29 mouse cellular contexts compared by ENCODE assay signal in genomic region chr9:21777726-21778125, GRCm38 (mm10). TPM values are rescaled to one million over a fixed set of nuclear protein-coding genes. Genes with fewer than 3 reads are reported as not detected.
"Had no signal": no experiment of that assay in that cellular context is flagged by ENCODE, and none has a peak within 500 bp of the region (broad histone marks: within the 10 kb centered on the region; RNA-seq: fewer than 3 reads in every experiment).

No protein-coding gene starts in this region.

- H3K27me3 ChIP-seq: embryonic facial prominence, embryonic 12.5 days; embryonic facial prominence, embryonic 13.5 days; embryonic facial prominence, embryonic 15.5 days; forebrain, embryonic 12.5 days; forebrain, embryonic 13.5 days; forebrain, embryonic 15.5 days had no signal

- H3K4me3 ChIP-seq: embryonic facial prominence, embryonic 10.5 days; embryonic facial prominence, embryonic 12.5 days; embryonic facial prominence, embryonic 13.5 days; embryonic facial prominence, embryonic 15.5 days; erythroblast, embryonic 14.5 days; forebrain, embryonic 10.5 days; forebrain, embryonic 12.5 days; forebrain, embryonic 13.5 days; forebrain, embryonic 15.5 days; gastrocnemius, adult 2 months; heart, adult 2 months; heart, embryonic 10.5 days had no signal

- H3K4me2 ChIP-seq: embryonic facial prominence, embryonic 12.5 days; embryonic facial prominence, embryonic 13.5 days; embryonic facial prominence, embryonic 15.5 days; forebrain, embryonic 12.5 days; forebrain, embryonic 13.5 days; forebrain, embryonic 15.5 days had no signal

- H3K27ac ChIP-seq: embryonic facial prominence, embryonic 10.5 days; embryonic facial prominence, embryonic 12.5 days; embryonic facial prominence, embryonic 13.5 days; embryonic facial prominence, embryonic 15.5 days; forebrain, embryonic 10.5 days; forebrain, embryonic 12.5 days; forebrain, embryonic 13.5 days; forebrain, embryonic 15.5 days; gastrocnemius, adult 2 months; heart, adult 2 months; heart, embryonic 10.5 days had no signal

- H3K9me3 ChIP-seq: embryonic facial prominence, embryonic 10.5 days; embryonic facial prominence, embryonic 12.5 days; embryonic facial prominence, embryonic 13.5 days; embryonic facial prominence, embryonic 15.5 days; forebrain, embryonic 10.5 days; forebrain, embryonic 12.5 days; forebrain, embryonic 13.5 days; forebrain, embryonic 15.5 days; heart, embryonic 10.5 days had no signal

- H3K4me1 ChIP-seq: embryonic facial prominence, embryonic 10.5 days; embryonic facial prominence, embryonic 12.5 days; embryonic facial prominence, embryonic 13.5 days; forebrain, embryonic 10.5 days; forebrain, embryonic 12.5 days; forebrain, embryonic 13.5 days; forebrain, embryonic 15.5 days had no signal

- ATAC-seq: forebrain, embryonic 13.5 days; forebrain, embryonic 14.5 days; forebrain, embryonic 15.5 days; forebrain, postnatal 0 days had no signal

- H3K9ac ChIP-seq: embryonic facial prominence, embryonic 12.5 days; embryonic facial prominence, embryonic 13.5 days; embryonic facial prominence, embryonic 15.5 days; forebrain, embryonic 12.5 days; forebrain, embryonic 13.5 days; forebrain, embryonic 15.5 days; forebrain, postnatal 0 days had no signal

- DNase-seq: cerebellum, adult 9-11 months; cerebellum, postnatal 10 days; cerebellum, postnatal 14 days; cerebellum, postnatal 25 days; cerebellum, postnatal 36 days; embryo, embryonic 11 days; forebrain, postnatal 0 days; gastrocnemius, adult 2 months; gastrocnemius, postnatal 10 days; gastrocnemius, postnatal 14 days; gastrocnemius, postnatal 25 days; gastrocnemius, postnatal 36 days; heart, adult 11 months; heart, adult 18-20 months; heart, adult 2 months had no signal

RNA-seq across cellular contexts. Expression of gene Angptl8, which starts 57.6 kb away (rescaled TPM):
- polyA plus RNA-seq: cortical plate, adult 2 months; embryonic facial prominence, embryonic 11.5 days; forebrain, embryonic 13.5 days; forebrain, embryonic 14.5 days; frontal cortex, adult 2 months had no signal
